Mouse (Mus musculus) lung, adult 2 months (tissue): ENCODE results near the gene Bspry.

ENCODE experiments used
- CTCF ChIP-seq: fragments of 200-500 bp; IDR thresholded peaks from 2 replicates; pipeline ENCODE4 v1.5.1; 2011; ENCODE audit warnings: mild to moderate bottlenecking, low read length, control low read depth; ENCODE audit not compliant: insufficient read depth
- POLR2A ChIP-seq: fragments of 200-500 bp; IDR thresholded peaks from 2 replicates; pipeline ENCODE4 v1.6.1; 2011; ENCODE audit warnings: low read depth, mild to moderate bottlenecking, control low read depth, low read length, borderline replicate concordance; ENCODE audit errors: extremely low read depth

DNA sequence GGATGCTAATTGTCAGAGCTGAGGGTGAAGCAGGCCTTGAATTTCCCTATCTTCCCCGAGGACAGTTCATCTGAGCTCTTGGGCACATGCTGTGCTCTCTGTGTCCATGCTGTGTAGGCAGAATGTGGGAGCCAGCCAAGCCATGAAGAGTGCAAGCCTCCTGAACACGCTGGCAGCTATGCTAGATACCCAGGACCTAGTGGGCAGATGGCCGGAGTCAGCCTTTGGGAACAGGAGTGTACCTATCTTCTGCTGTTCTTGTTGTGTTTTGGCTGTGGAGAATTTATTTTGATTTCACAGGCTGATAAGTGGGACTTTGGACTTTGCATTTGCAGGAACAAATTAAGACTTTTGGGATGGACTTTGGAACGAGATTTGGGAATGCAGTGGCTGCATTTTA is 39.3 kb upstream of the Bspry start:
- TF ChIP-seq CTCF (no peak), POLR2A (no peak)
